Mouse (Mus musculus): Measurements from ENCODE around the gene Phrf1. TPM values are rescaled to one million over a fixed set of nuclear protein-coding genes. Genes with fewer than 3 reads are reported as not detected.

Phrf1 gene
- total and polyA plus RNA-seq, 2 experiments = 8.1 to 9.2 TPM

DNA sequence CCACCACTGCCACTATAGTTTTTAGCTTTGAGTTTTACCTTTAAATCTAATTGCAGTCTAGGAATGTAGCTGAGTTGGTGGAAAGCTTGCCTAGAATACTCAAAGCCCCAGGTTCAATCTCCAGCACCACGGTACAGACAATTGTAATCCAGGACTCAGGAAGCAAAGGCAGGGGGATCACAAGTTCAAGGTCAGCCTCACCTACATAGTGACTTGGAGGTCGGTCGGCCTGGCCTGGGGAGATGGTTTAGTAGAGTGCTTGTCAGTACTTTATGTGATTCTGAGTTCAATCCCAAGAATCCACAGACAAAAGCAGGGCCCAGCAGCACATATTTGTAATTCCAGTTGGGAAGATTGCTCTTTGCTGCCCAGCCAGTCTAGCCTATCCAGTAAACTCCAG lies 59.5 kb downstream of the Phrf1 start:
- Histone ChIP-seq H3K4me3 (ENCODE audit: insufficient read depth, low read depth, low read length) (no peak overlapping the region), H3K4me1 (ENCODE audit: control insufficient read depth, insufficient read depth, low read length) (no peaks in the 10 kb centered on the region), H3K79me2 (ENCODE audit: control insufficient read depth, insufficient read depth, low read length) (no peaks in the 10 kb centered on the region), H3K36me3 (ENCODE audit: control insufficient read depth, insufficient read depth, low read length) (no peaks in the 10 kb centered on the region), H3K27ac (replicated peaks; ENCODE audit: insufficient read depth, low read depth, low read length) (no peak overlapping the region), H3K27me3 (ENCODE audit: control insufficient read depth, insufficient read depth, low read length) (peaks cover 10% of the 10 kb centered on the region), H3K9ac (ENCODE audit: low read depth, low read length) (no peak overlapping the region)
- WGBS = 75% methylated on average over 3 of the region's 3 CpGs
- no peak for DNase-seq (ENCODE audit: extremely low read depth, low read depth, low spot score)
- TF ChIP-seq CTCF (IDR thresholded peaks at IDR 0.05; ENCODE audit: low read depth, low read length) = no peak
- TF ChIP-seq POLR2A (IDR thresholded peaks at IDR 0.05; ENCODE audit: extremely low read depth, insufficient read depth, low read length) = no peak

DNA sequence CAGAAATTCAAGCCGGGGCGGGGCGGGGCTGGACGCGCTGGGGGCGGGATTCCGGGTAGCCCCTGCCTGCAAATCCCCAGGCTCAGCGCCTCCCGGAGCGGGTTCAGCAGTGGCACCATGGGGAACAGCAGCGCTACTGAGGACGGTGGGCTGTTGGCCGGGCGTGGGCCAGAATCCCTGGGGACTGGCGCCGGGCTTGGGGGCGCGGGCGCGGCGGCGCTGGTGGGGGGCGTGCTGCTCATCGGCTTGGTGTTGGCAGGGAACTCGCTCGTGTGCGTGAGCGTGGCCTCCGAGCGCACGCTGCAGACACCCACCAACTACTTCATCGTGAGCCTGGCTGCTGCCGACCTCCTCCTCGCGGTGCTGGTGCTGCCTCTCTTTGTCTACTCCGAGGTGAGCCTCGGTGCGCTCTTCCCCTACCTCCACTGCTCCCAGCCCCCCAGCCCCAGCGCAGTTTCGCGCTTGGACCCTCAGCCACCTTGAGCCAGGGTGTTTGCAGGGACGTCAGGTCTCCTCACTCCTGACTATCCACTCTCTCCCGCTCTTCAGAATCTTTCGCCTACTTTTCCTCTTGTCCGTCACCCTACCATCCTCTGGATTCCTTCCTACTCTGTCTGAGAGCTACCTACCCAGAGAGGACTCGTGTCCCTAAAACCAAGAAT lies 63.5 kb downstream of the Phrf1 start, which contains the start of gene Drd4:
Gene Drd4 (plus strand): TSS at position 86 of the 662 bp plus-strand sequence.
- Histone ChIP-seq H3K36me3 (ENCODE audit: control insufficient read depth, insufficient read depth, low read length) (no peaks in the 10 kb centered on the region), H3K9ac (ENCODE audit: low read depth, low read length) (no peak within 1 kb of the TSS), H3K27me3 (ENCODE audit: control insufficient read depth, insufficient read depth, low read length) (peaks cover 19% of the 10 kb centered on the region)

DNA sequence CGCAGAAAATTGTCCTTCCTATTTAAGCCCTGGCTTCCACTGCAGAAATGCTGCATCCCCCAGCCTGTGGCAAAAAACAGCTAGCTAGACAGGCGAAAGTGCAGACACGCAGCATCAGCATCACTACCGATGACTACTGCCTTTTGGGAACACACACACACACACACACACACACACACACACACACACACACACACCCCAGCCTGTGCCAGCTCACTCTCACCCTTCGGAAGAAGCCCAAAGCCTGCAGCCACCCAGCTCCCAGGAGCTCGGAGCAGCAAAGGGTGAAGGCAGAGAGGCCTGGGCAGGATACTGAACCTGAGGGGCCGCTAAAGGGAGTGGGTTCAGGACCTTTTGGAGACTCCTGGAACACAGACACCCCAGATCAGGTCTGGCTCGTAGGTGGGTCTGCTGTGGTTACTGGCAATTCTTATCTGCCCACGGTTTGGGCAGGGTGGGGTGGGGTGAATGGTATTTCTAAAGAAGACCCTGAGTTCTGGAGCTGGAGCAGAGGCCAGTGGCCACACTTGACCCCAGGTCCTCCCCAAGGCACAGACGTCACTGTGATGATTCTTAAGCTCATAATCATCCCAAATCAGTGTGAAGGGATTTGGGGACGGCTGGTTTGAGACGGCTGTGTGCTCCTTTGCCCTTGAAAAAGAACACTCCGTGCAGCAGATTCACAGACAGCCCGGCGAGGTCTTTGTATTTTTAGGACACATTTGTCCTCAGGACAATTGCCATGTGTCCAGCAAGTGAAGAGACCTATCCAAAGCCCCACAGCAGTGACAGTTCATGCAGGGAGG lies 64.2 kb downstream of the Phrf1 start:
- no peaks in the 10 kb centered on the region for H3K79me2 ChIP-seq (ENCODE audit: control insufficient read depth, insufficient read depth, low read length)
- H3K9ac ChIP-seq (ENCODE audit: low read depth, low read length) = no peak overlapping the region
- no peaks in the 10 kb centered on the region for H3K36me3 ChIP-seq (ENCODE audit: control insufficient read depth, insufficient read depth, low read length)
- no peaks in the 10 kb centered on the region; the same call in 1 of the 2 replicates for H3K4me1 ChIP-seq (ENCODE audit: control insufficient read depth, insufficient read depth, low read length)
- no peak overlapping the region for H3K4me3 ChIP-seq (ENCODE audit: insufficient read depth, low read depth, low read length)
- TF ChIP-seq POLR2A (IDR thresholded peaks at IDR 0.05; ENCODE audit: extremely low read depth, insufficient read depth, low read length) (no peak), CTCF (IDR thresholded peaks at IDR 0.05; ENCODE audit: low read depth, low read length) (no peak)
- peaks cover 19% of the 10 kb centered on the region for H3K27me3 ChIP-seq (ENCODE audit: control insufficient read depth, insufficient read depth, low read length)
- no peak for DNase-seq (ENCODE audit: extremely low read depth, low read depth, low spot score)
- H3K27ac ChIP-seq (replicated peaks; ENCODE audit: insufficient read depth, low read depth, low read length) = no peak overlapping the region
- 65% methylated on average over 15 of the region's 15 CpGs for WGBS

More for the DNA sequence above, 63.5 kb downstream of the Phrf1 start, which contains the start of gene Drd4:
- no peak for TF ChIP-seq POLR2A (IDR thresholded peaks at IDR 0.05; ENCODE audit: extremely low read depth, insufficient read depth, low read length)
- no peak for TF ChIP-seq CTCF (IDR thresholded peaks at IDR 0.05; ENCODE audit: low read depth, low read length)
- 9% methylated on average over 46 of the region's 46 CpGs for WGBS
- DNase-seq (ENCODE audit: extremely low read depth, low read depth, low spot score) = no peak
- Histone ChIP-seq H3K27ac (replicated peaks; ENCODE audit: insufficient read depth, low read depth, low read length) (no peak within 1 kb of the TSS), H3K4me1 (ENCODE audit: control insufficient read depth, insufficient read depth, low read length) (no peaks in the 10 kb centered on the region; the same call in 1 of the 2 replicates), H3K4me3 (ENCODE audit: insufficient read depth, low read depth, low read length) (no peak within 1 kb of the TSS; the same call in 1 of the 2 replicates), H3K79me2 (ENCODE audit: control insufficient read depth, insufficient read depth, low read length) (no peaks in the 10 kb centered on the region)

DNA sequence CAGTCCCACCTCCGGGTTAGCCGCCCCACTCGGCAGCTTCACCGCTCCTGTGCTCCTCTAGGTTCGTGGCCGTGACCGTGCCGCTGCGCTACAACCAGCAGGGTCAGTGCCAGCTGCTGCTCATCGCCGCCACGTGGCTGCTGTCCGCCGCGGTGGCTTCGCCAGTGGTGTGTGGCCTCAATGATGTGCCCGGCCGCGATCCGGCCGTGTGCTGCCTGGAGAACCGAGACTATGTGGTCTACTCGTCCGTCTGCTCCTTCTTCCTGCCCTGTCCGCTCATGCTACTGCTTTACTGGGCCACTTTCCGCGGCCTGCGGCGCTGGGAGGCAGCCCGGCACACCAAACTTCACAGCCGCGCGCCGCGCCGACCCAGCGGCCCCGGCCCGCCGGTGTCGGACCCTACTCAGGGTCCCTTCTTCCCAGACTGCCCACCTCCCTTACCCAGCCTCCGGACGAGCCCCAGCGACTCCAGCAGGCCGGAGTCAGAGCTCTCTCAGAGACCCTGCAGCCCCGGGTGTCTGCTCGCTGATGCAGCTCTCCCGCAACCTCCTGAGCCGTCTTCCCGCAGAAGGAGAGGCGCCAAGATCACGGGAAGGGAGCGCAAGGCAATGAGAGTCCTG lies 65.4 kb downstream of the Phrf1 start:
- WGBS = 2% methylated on average over 50 of the region's 53 CpGs
- peak overlapping the region; percentile 1; the same call in 1 of the 2 replicates for H3K4me3 ChIP-seq (ENCODE audit: insufficient read depth, low read depth, low read length)
- no peak for TF ChIP-seq POLR2A (IDR thresholded peaks at IDR 0.05; ENCODE audit: extremely low read depth, insufficient read depth, low read length)
- TF ChIP-seq CTCF (IDR thresholded peaks at IDR 0.05; ENCODE audit: low read depth, low read length) = peak; percentile 53
- no peaks in the 10 kb centered on the region; the same call in 1 of the 2 replicates for H3K4me1 ChIP-seq (ENCODE audit: control insufficient read depth, insufficient read depth, low read length)
- no peaks in the 10 kb centered on the region for H3K36me3 ChIP-seq (ENCODE audit: control insufficient read depth, insufficient read depth, low read length)
- no peaks in the 10 kb centered on the region for H3K79me2 ChIP-seq (ENCODE audit: control insufficient read depth, insufficient read depth, low read length)
- H3K9ac ChIP-seq (ENCODE audit: low read depth, low read length) = no peak overlapping the region
- peaks cover 19% of the 10 kb centered on the region for H3K27me3 ChIP-seq (ENCODE audit: control insufficient read depth, insufficient read depth, low read length)
- DNase-seq (ENCODE audit: extremely low read depth, low read depth, low spot score) = peak; percentile 34
- no peak overlapping the region for H3K27ac ChIP-seq (replicated peaks; ENCODE audit: insufficient read depth, low read depth, low read length)

DNA sequence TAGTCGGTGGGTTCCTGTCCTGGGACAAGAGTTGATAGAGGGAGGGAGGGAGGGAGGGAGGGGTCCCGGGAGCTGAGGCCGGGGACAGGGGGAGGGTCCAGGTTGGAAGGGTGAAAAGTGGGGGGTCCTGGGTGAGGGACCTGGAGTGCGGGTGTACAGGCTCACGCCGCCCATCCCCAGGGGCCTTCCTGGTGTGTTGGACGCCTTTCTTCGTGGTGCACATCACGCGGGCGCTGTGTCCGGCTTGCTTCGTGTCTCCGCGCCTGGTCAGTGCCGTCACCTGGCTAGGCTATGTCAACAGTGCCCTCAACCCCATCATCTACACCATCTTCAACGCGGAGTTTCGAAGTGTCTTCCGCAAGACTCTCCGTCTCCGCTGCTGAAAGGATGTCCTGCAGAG lies 65.9 kb downstream of the Phrf1 start:
- Histone ChIP-seq H3K79me2 (ENCODE audit: control insufficient read depth, insufficient read depth, low read length) (no peaks in the 10 kb centered on the region), H3K27me3 (ENCODE audit: control insufficient read depth, insufficient read depth, low read length) (peaks cover 19% of the 10 kb centered on the region), H3K36me3 (ENCODE audit: control insufficient read depth, insufficient read depth, low read length) (no peaks in the 10 kb centered on the region), H3K27ac (replicated peaks; ENCODE audit: insufficient read depth, low read depth, low read length) (no peak overlapping the region), H3K4me3 (ENCODE audit: insufficient read depth, low read depth, low read length) (no peak overlapping the region; the same call in 1 of the 2 replicates), H3K9ac (ENCODE audit: low read depth, low read length) (no peak overlapping the region), H3K4me1 (ENCODE audit: control insufficient read depth, insufficient read depth, low read length) (no peaks in the 10 kb centered on the region; the same call in 1 of the 2 replicates)
- no peak for TF ChIP-seq CTCF (IDR thresholded peaks at IDR 0.05; ENCODE audit: low read depth, low read length)
- TF ChIP-seq POLR2A (IDR thresholded peaks at IDR 0.05; ENCODE audit: extremely low read depth, insufficient read depth, low read length) = no peak
- WGBS = 15% methylated on average over 20 of the region's 22 CpGs
- no peak for DNase-seq (ENCODE audit: extremely low read depth, low read depth, low spot score)

Data from liver, adult 2 months (tissue).